Mouse (Mus musculus) A20 (cell line): ENCODE results near the gene Slc22a13.
"Not testable (repeated sequence)": the region's sequence is repeated elsewhere in the genome, so short reads cannot be mapped to it uniquely, and the experiment has no call there.

Experiments used
- DNase-seq: peaks from one replicate; pipeline ENCODE4 v3.0.0-alpha.2; 2011; ENCODE audit warnings: low read depth, low spot score

The Slc22a13 gene

DNA sequence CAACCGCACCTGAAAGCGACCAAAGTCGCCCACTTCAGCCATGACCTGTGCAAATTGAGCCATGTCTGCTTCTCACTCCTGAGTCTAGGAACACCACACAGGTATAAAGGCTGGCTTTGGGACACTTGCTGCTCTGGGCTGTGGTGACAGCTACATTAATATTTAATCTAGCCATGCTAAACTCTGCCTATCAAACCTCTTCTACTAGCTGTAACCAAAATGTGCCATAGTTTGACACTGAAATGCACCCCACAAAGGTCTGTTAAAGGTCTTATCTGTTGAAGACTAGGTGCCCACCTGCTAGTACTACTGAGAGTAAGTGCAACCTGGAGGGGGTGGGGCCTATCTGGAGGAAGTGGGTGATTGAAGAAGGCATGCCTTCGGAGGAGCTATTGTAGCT lies at the start of gene Slc22a13:
TSS of gene Slc22a13 (minus strand) at position 101 of the 400 bp plus-strand sequence.
- DNase-seq, result no peak

- DNase-seq, result no peak
Observed at GRCm38 (mm10) chr9:119258128-119258527, 49.2 kb upstream of the Slc22a13 start.

DNA sequence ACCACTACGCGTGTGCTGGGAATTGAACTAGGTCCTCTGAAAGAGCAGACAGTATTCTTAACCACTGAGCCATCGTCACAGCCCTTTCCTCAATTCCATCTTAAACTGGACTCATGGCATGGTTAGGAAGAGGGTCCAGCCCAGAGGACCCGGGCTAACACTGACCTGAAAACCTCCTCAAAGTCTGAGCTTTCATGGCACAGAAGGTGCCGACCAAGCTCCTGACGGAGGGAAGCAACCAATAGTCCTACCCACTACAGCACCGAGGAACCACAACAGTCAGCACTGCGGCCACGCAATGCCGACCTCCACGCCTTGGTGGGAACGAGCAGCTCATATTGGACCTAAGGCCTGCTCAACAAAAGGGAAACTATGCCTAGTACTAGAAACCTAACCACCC lies 47.3 kb upstream of the Slc22a13 start:
- no peak for DNase-seq

DNA sequence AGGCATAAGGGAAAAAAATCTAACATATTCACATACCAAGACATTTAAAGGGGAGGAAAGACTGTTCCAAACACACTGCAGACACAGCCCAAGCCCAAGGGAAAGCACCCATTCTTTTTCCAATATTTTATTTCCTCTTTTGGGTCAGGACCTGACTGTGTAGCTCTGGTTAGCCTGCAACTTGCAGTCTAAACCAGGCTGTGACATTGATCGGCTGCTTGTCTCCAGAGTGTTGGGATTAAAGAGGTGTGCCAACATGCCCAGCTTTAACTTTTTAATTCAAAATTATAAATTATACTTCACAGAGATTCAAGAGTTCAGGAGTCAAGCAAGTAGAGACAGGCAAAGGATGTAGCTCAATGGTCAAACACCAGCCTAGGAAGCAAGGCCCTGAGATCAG lies 46.2 kb upstream of the Slc22a13 start:
- no peak for DNase-seq

- no peak for DNase-seq
Observed at GRCm38 (mm10) chr9:119254187-119254586, 45.3 kb upstream of the Slc22a13 start.

DNA sequence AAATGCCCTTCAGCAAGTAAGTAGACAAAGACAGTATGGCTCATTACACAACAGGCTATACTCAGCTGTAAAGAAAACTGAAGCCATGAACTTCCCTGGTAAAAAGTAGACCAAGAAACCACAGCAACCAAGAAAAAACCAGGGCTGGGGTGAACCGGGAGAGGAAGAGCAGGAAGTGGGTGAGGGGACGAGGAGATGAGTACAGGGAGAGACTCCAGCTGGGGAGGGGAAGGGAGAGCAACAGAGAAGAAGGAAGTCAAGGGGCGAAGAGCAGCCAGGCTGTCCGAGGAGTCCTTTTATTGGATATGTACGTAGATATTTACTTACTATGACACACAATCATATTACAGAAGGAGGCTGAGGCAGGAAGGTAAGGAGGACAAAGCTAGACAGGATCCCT lies 39.1 kb upstream of the Slc22a13 start:
- no peak for DNase-seq

- no peak for DNase-seq
Observed at GRCm38 (mm10) chr9:119246826-119247225, 37.9 kb upstream of the Slc22a13 start.

- DNase-seq, result no peak
Observed at GRCm38 (mm10) chr9:119243981-119244380, 35.1 kb upstream of the Slc22a13 start.

DNA sequence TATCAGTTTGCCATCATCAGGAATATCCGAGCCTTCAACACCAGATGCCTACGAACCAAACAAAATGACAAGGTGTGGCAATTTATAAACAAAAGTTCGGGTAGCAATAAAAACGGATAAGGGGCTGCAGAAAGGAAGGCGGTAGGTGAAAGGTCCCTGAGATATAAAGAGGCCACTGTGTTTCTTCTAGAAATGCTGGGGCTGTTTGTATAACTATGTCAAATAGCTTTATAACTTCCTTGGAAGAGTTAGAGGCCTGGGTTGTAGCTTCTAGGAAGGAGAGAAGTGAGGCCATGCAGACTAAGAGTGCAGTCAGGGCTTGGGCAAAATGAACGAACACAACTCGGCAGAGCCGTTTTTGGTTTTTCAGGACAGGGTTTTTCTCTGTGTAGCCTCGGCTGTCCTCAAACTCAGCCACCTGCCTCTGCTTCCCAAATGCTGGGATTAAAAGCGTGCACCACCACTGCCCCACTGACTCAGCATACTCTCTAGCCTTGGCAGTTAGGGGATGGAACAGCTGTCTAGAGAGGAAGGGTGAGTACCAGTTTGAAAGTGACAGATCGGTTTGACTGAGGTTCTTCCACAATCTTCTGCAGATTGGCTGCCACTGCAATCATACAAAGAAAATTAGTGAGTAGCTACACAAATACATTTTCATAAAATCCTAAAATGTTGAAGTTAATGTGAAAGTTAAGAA lies 32.4 kb upstream of the Slc22a13 start:
- DNase-seq, result no peak

DNA sequence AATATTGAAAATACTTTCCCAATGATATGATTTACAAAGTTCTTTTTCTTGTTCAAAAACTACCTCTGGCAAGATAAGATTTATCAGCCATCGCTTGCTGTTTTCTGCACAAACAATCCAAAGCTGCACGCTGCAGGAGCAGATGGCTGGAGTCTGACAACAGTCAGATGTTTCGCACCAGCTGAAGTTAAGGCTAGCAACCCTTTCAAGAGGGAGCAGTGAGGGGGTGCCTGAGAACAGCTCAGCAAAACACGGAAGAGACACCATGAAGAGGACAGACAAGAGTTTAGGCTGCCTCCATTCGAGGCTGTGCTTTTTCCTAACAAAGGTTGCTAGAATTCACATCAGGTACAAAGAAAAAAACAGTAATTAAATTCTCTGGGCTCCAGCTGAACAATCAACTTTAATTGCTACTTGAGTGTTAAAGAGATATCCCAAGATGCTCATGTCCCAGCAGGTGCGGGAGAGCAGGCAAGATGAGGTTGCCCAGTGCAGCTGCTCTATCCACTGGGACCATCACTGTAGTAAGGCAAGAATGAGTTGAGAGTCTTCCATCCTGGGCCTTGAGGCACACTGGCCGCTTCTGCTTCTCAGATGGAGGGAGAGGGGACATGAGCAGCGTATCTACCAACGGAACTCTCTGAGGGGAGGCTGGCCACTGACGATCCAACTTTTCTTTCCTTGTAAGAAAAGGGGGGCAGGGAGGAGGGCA lies 31.5 kb upstream of the Slc22a13 start:
- no peak for DNase-seq

DNA sequence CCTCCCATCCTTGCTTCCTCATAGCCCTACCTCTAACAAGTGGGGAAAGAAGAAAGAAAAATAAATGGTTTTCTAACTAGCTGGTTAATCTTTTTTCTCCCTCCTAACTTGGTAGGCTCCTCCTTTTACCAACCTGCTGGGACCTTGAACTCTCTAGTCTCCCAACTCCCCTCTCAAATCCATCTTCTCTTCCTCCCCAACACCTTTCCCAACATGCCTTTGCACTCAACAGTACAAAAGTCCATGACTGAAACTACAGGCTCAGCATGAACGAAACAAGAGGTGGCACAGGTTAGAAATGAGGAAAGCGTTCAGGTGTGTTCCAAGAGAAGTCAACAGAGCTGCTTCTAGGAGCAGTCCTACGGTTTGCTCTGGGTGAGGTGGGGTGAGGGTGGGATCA lies 30.4 kb upstream of the Slc22a13 start:
- DNase-seq, result no peak

DNA sequence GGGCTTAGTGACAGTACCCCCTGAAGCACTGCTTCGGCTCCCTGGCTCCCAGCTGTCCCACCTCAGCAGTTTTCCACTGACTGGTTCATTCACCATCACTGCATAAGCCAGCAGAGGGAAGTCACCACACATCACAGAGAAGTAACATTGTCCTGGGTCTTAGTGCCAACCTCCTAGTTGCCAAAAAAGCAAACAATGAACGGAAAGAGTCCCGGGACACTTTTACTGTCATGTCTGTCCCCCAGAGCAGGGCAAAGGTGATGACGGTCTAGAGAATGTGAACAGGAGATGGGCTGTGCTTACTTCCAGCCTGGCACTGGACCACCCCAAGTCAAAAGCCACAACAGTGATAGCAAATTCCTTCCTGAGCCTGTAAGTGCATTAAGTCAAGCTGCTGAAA lies 29.9 kb upstream of the Slc22a13 start:
- no peak for DNase-seq

GRCm38 (mm10) chr9:119231552-119231951 lies 22.7 kb upstream of the Slc22a13 start:
- DNase-seq, result no peak

- no peak for DNase-seq
Observed at GRCm38 (mm10) chr9:119230829-119231228, 21.9 kb upstream of the Slc22a13 start.

- peak; percentile 21 for DNase-seq
Observed at GRCm38 (mm10) chr9:119220249-119220648, 11.4 kb upstream of the Slc22a13 start.

GRCm38 (mm10) chr9:119219667-119220066 lies 10.8 kb upstream of the Slc22a13 start:
- no peak for DNase-seq

DNA sequence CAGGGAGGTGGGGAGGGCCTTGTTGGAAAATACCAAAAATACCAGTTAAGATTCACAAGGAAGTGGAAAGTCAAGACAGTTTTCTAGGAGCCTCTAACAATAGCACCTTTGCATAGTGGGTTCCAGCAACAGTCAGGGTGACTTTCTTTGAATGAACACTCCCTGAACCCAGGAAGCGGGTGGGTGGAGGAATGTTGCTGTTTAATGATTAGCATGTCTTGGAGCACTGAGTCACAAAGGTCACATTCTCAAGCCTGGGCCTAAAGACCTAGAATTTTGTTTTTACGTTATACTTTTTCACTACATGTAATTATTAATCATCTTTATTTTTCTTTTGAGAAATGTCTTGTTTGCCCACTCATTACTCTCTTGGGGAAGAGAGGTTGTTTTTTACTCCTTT lies 6.4 kb upstream of the Slc22a13 start:
- DNase-seq, result not testable (repeated sequence)

DNA sequence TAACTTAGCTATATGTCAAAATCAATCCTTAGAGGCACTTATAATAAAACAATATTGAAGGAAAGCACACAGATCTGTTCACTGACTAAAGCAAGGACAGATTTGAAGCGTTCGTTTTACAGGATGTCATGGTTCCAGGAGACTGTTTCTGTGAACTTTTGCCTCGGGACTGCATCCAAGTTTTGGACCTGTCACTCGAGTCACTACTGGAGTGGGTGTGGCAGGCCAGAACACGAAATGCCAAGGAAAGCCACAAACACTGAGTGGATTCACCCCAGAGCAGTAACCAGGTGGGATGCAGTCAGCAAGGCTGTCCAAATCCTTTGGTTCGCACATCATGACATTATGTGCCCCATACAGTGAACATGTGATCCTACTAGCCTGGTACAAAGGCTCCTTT lies 5.7 kb upstream of the Slc22a13 start:
- DNase-seq, result no peak

DNA sequence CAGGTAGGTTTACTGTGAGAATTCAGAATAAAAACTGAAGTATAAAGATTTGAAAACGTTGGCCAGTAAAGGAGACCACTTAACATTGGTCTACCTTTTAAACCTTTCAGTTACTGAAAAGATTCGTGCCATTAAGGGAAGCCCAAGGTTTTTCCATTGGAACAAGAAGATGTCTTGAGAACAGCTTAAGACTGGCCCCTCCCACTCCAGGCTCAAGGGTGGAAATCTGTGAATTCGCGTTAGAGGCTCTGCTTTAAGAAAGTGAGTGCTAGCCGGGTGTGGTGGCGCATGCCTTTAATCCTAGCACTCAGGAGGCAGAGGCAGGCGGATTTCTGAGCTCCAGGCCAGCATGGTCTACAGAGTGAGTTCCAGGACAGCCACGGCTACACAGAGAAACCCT lies 4.1 kb upstream of the Slc22a13 start:
- no peak for DNase-seq

- no peak for DNase-seq
Observed at GRCm38 (mm10) chr9:119207113-119207512, 1.8 kb downstream of the Slc22a13 start.

DNA sequence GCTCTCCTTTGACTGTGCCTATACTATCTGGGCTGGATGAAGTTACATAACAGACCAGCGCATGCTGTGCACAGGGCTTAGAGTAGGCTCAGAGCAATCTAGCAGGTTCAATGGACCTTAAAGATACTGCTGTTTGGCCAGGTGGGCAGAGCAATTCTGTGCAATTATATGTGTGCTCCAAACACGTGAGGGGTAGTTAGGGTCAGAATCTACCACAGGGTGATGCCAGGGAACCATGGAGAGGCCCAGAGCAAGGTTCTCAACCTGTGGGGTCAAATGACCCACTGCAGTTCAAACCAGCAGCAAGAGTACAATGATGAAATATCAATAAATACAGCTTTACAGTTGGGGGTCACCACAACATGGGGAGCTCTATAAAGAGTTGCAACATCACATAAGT lies 2.2 kb downstream of the Slc22a13 start:
- DNase-seq, result no peak

DNA sequence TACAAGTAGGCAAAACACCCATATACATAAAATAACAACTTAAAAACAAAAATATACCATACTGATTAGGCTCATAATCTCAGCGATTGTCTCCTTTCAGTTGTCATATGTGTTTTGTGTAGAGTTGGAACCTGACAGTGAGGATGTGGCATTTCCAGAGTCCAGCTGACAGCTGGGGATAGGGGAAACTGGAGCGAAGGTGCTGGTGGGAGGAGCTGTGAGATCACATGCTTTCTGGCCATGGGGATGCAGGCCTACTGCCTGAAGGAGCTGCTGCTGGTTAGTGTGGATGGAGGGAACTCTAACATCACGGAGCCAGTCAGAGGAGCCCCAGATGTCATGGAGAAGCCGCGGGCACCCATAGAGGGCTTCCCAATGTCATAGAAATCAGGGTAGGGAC lies 3.1 kb downstream of the Slc22a13 start:
- no peak for DNase-seq

DNA sequence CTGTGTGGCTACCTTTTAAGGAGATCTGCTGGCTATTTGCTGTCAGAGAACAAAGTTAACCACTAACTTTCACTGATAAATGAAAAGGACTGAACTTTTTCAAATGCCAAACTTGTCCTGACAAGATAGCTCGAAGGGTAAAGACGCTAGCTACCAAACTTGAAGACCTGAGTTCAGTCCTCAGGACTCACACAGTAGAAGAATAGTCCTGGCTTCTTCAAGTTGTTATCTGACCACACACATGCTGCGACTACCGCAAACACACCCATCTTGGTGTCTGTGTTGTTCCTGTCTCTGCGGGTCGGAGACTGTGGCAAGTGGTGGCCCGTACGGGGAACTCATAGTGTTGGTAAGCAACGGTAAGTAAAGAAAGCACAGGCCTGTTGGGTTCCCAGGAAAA lies 5.3 kb downstream of the Slc22a13 start:
- DNase-seq, result no peak
